Mouse (Mus musculus) cerebellum, adult 11 months (tissue): ENCODE results near the gene Pip4k2a.

Source experiments
- DNase-seq: peaks from one replicate; pipeline ENCODE4 v3.0.0; 2022

The Pip4k2a gene

GRCm38 (mm10) chr2:18954422-18954821 is 43.5 kb downstream of the Pip4k2a start:
- no peak for DNase-seq

- DNase-seq, result no peak
Observed at GRCm38 (mm10) chr2:18952102-18952673, 45.7 kb downstream of the Pip4k2a start.

GRCm38 (mm10) chr2:18950758-18951157 is 47.2 kb downstream of the Pip4k2a start:
- no peak for DNase-seq

- no peak for DNase-seq
Observed at GRCm38 (mm10) chr2:18948741-18949140, 49.2 kb downstream of the Pip4k2a start.

GRCm38 (mm10) chr2:18947669-18948459 is 50.1 kb downstream of the Pip4k2a start:
- DNase-seq, result peak; percentile 15

- DNase-seq, result no peak
Observed at GRCm38 (mm10) chr2:18945438-18945837, 52.5 kb downstream of the Pip4k2a start.

GRCm38 (mm10) chr2:18943930-18944329 is 54.0 kb downstream of the Pip4k2a start:
- DNase-seq, result no peak

GRCm38 (mm10) chr2:18943366-18943765 is 54.6 kb downstream of the Pip4k2a start:
- no peak for DNase-seq

GRCm38 (mm10) chr2:18940693-18941270 is 57.1 kb downstream of the Pip4k2a start:
- DNase-seq, result no peak

- no peak for DNase-seq
Observed at GRCm38 (mm10) chr2:18938923-18939329, 59.0 kb downstream of the Pip4k2a start.

- no peak for DNase-seq
Observed at GRCm38 (mm10) chr2:18938232-18938631, 59.7 kb downstream of the Pip4k2a start.

GRCm38 (mm10) chr2:18937611-18938010 is 60.3 kb downstream of the Pip4k2a start:
- DNase-seq, result no peak

- DNase-seq, result no peak
Observed at GRCm38 (mm10) chr2:18936446-18936845, 61.5 kb downstream of the Pip4k2a start.

- no peak for DNase-seq
Observed at GRCm38 (mm10) chr2:18935581-18936027, 62.3 kb downstream of the Pip4k2a start.

GRCm38 (mm10) chr2:18934131-18934530 is 63.8 kb downstream of the Pip4k2a start:
- no peak for DNase-seq

- no peak for DNase-seq
Observed at GRCm38 (mm10) chr2:18933418-18933817, 64.5 kb downstream of the Pip4k2a start.

GRCm38 (mm10) chr2:18930318-18931060 is 67.4 kb downstream of the Pip4k2a start:
- no peak for DNase-seq

GRCm38 (mm10) chr2:18928597-18929257 is 69.2 kb downstream of the Pip4k2a start:
- DNase-seq, result no peak

GRCm38 (mm10) chr2:18928196-18928595 is 69.7 kb downstream of the Pip4k2a start:
- DNase-seq, result no peak

- DNase-seq, result no peak
Observed at GRCm38 (mm10) chr2:18923806-18924595, 73.9 kb downstream of the Pip4k2a start.

- DNase-seq, result no peak
Observed at GRCm38 (mm10) chr2:18923098-18923649, 74.8 kb downstream of the Pip4k2a start.
